Mouse (Mus musculus) liver, embryonic 14.5 days (tissue): ENCODE measurements around the gene Igf1r. TPM values are rescaled to one million over a fixed set of nuclear protein-coding genes. Genes with fewer than 3 reads are reported as not detected.
A peak's percentile ranks its signal among the peaks of the same experiment; 100 is the strongest.

Source experiments
- ATAC-seq: fragments of 200-750 bp; cut with Nextera tagmentation; 2 replicates; pipeline ENCODE4 v1.8.0; 2017; ENCODE audit warnings: moderate number of reproducible peaks, mild to moderate bottlenecking, moderate library complexity; ENCODE audit not compliant: insufficient read depth
- DNase-seq, 3 experiments: peaks; one replicate each; pipeline ENCODE4 v3.0.0-alpha.2; 2012 to 2013; ENCODE audit warnings: low read depth in 3 of 3, low spot score in 3 of 3
- H3K27ac ChIP-seq: fragments of 300-500 bp; sonication (generic); 2 replicates; pipeline ENCODE4 v1.5.1; 2014; ENCODE audit warnings: moderate library complexity, mild to moderate bottlenecking, control low read depth, inconsistent platforms
- H3K27me3 ChIP-seq: fragments of 300-500 bp; sonication (generic); 2 replicates; pipeline ENCODE4 v1.6.1; 2014; ENCODE audit warnings: mild to moderate bottlenecking, low read length, moderate library complexity; ENCODE audit not compliant: control insufficient read depth, insufficient read depth
- H3K36me3 ChIP-seq: fragments of 300-500 bp; sonication (generic); replicated peaks from 2 replicates; pipeline ENCODE4 v1.6.1; 2014; ENCODE audit warnings: low read depth; ENCODE audit not compliant: control insufficient read depth, insufficient read depth
- H3K4me1 ChIP-seq, 2 experiments: fragments of 200-500 bp in 1 of 2; fragments of 300-500 bp in 1 of 2; sonication (generic) in 1 of 2; replicated peaks; 2 replicates each; pipeline ENCODE4 v1.6.1; 2012 to 2014; ENCODE audit warnings: antibody characterized with exemption in 1 of 2, inconsistent platforms in 1 of 2, low read length in 1 of 2; ENCODE audit not compliant: control insufficient read depth in 2 of 2, insufficient read depth in 2 of 2
- H3K4me2 ChIP-seq: fragments of 300-500 bp; sonication (generic); 2 replicates; pipeline ENCODE4 v1.6.1; 2014; ENCODE audit warnings: low read depth, mild to moderate bottlenecking, control low read depth, moderate library complexity
- H3K4me3 ChIP-seq, 2 experiments: fragments of 200-500 bp in 1 of 2; fragments of 300-500 bp in 1 of 2; sonication (generic) in 1 of 2; 2 replicates each; pipeline ENCODE4 v1.5.1; 2012 to 2014; ENCODE audit warnings: low read depth in 2 of 2, low read length in 2 of 2, mild to moderate bottlenecking in 2 of 2, control low read depth in 1 of 2, inconsistent platforms in 1 of 2, moderate library complexity in 1 of 2; ENCODE audit not compliant: insufficient read depth in 1 of 2
- H3K9ac ChIP-seq: fragments of 300-500 bp; sonication (generic); replicated peaks from 2 replicates; pipeline ENCODE4 v1.6.1; 2014; ENCODE audit warnings: mild to moderate bottlenecking, control low read depth, moderate library complexity
- H3K9me3 ChIP-seq: fragments of 300-500 bp; sonication (generic); 2 replicates; pipeline ENCODE4 v1.6.1; 2016; ENCODE audit warnings: low read length, mixed read lengths; ENCODE audit not compliant: control insufficient read depth
- CTCF ChIP-seq: IDR thresholded peaks from 2 replicates; pipeline ENCODE4 v1.5.1; 2016; ENCODE audit warnings: antibody characterized with exemption, low read depth, control low read depth
- EP300 ChIP-seq: IDR thresholded peaks from 2 replicates; pipeline ENCODE4 v1.6.1; 2016; ENCODE audit warnings: antibody characterized with exemption, low read depth
- WGBS: fragments of 180-500 bp; shearing (Covaris S2); extraction: QIAGEN DNeasy Blood & Tissue Kit; methylation state at CpG from one replicate; pipeline ENCODE4 v1.1.7; 2014; ENCODE audit not compliant: insufficient replicate concordance; 5-methylcytosine and 5-hydroxymethylcytosine counted together
- polyA plus RNA-seq, 2 experiments: library from polyadenylated mRNA; depleted of rRNA in 1 of 2; stranded (reverse) in 1 of 2; unstranded in 1 of 2; fragments of >200 nt; fragmentation: Nextera tagmentation in 1 of 2; extraction: Ambion mirVana in 1 of 2; gene quantifications; 2 replicates each; pipeline versions ENCODE4 v1.2.1 to v1.2.3; 2012 to 2014

Igf1r gene
- polyA plus RNA-seq, 2 experiments = 2.3 to 2.5 TPM

DNA sequence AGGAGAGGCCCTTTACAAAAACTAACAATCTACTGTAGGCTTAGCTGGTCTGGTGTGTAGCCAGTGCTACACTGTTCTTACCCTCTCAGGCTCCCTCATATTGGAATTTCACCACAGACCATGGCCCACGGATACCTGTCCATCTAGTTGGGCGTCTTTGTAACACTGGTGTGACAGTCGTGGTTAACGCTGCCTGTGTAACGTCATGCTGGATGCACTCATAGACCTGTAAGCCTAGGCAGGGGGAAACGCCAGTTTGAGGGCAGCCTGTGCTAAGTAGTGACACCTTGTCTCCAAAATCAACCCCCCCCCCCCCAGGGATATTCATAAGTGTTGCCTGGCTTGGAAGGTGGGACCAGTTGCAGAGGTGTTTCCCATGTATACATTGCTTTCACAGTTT is 4.7 kb downstream of the Igf1r start:
- ATAC-seq (no peak), DNase-seq (no peak)
- Histone ChIP-seq H3K9me3 (no peaks in the 10 kb centered on the region), H3K4me1 (peaks cover 0 to 27% of the 10 kb centered on the region in 2 experiments; a peak in 3 of 4 replicates), H3K9ac (no peak overlapping the region), H3K27me3 (no peaks in the 10 kb centered on the region; the same call in 1 of the 2 replicates), H3K4me3 (no peak overlapping the region), H3K4me2 (no peak overlapping the region), H3K27ac (no peak overlapping the region), H3K36me3 (no peaks in the 10 kb centered on the region)
- TF ChIP-seq CTCF (no peak), EP300 (no peak)
- 59% methylated on average over 6 of the region's 6 CpGs for WGBS

DNA sequence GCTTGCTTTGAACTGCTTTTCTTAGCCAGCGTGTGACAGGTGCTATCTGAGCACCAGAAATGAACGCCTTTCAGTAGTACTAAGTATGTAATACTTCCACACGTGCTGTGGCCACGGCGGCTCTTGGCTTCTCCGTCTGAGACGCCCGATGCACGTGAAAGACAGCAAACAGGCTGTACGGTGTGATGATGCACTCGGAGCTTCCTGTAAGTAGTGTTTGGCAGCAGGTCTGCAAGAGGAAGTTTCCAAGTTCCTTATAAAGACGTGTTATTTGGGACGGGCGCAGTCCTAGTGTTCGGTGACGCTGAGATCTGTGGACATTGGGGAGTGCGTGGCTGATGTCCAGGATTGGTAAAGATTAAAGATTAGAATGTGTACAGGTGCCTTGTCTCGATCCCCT is 5.4 kb downstream of the Igf1r start:
- TF ChIP-seq CTCF (no peak), EP300 (no peak)
- Histone ChIP-seq H3K27ac (no peak overlapping the region), H3K36me3 (no peaks in the 10 kb centered on the region), H3K4me3 (no peak overlapping the region), H3K9me3 (no peaks in the 10 kb centered on the region), H3K27me3 (no peaks in the 10 kb centered on the region; the same call in 1 of the 2 replicates), H3K4me1 (peaks cover 0 to 27% of the 10 kb centered on the region in 2 experiments; a peak in 3 of 4 replicates), H3K9ac (no peak overlapping the region), H3K4me2 (no peak overlapping the region)
- DNase-seq (no peak), ATAC-seq (no peak)
- 29% methylated on average over 18 of the region's 18 CpGs for WGBS

DNA sequence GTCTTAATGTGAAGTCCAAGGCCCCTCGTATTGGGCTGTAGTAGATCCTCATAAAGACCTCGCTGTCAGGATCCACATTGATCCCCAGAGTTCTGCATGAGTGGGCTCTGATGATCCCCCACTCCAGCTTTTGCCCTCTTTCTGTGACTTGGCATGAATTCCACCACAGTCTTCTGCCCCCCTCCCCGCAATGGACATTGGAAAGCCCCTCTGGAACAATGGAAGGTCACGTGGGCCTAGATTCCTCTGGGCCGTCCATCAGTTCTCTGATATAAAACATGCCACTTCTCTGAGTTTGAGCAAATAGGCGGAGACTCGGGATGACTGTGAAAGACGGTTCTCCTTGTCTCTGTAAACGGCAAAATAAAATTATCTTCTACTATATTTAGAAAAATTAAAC is 8.1 kb downstream of the Igf1r start:
- H3K27me3 ChIP-seq = no peaks in the 10 kb centered on the region
- peaks cover 0 to 23% of the 10 kb centered on the region in 2 experiments; a peak in 3 of 4 replicates for H3K4me1 ChIP-seq
- H3K36me3 ChIP-seq = no peaks in the 10 kb centered on the region
- TF ChIP-seq CTCF (no peak), EP300 (no peak)
- ATAC-seq = no peak
- no peak overlapping the region for H3K4me3 ChIP-seq
- 73% methylated on average over 9 of the region's 9 CpGs for WGBS
- no peak overlapping the region for H3K4me2 ChIP-seq
- H3K9ac ChIP-seq = no peak overlapping the region
- no peaks in the 10 kb centered on the region for H3K9me3 ChIP-seq
- no peak overlapping the region for H3K27ac ChIP-seq
- no peak for DNase-seq

DNA sequence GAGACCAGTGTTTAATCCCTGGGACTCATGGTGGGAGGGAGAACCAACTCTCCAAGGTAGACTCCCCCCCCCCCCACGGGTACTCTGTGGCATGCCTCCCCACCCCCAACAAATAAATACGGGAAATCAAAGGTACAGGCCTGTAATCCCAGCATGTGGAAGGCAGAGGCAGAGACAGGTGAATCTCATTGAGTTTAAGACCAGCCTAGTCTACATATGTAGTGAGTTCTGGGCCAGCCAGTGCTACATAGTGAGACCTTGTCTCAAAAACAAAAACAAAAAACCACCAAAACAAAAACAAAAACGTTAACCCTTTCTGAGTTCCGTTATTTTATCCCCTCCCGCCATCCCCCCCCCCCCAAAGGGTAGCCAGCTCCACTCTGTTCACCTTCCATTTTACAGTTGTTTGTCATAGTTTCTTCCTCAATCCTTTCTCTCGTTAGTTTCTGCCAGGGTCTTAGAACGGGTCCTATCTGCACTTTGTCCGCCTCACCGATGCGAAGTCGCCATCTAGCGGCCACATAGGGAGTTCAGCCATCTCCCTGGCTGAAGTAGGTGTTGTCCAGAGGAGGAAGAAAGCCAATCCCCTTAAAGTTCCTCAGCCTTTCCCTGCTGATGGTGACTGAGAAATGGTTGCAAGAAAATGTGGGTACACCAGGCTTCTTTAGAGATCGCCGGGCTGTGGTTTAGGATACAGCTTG is 9.1 kb downstream of the Igf1r start:
- Histone ChIP-seq H3K36me3 (no peaks in the 10 kb centered on the region), H3K4me1 (peaks cover 0 to 18% of the 10 kb centered on the region in 2 experiments; a peak in 3 of 4 replicates), H3K27ac (no peak overlapping the region), H3K9me3 (no peaks in the 10 kb centered on the region), H3K9ac (no peak overlapping the region), H3K27me3 (no peaks in the 10 kb centered on the region), H3K4me3 (no peak overlapping the region), H3K4me2 (peak overlapping the region; percentile 38)
- DNase-seq = peak in 2 of 3 experiments; percentile 52 to 58
- TF ChIP-seq CTCF = peak; percentile 97
- TF ChIP-seq EP300 = no peak
- 9% methylated on average over 14 of the region's 14 CpGs for WGBS
- peak; percentile 68; the same call in 1 of the 2 replicates for ATAC-seq

DNA sequence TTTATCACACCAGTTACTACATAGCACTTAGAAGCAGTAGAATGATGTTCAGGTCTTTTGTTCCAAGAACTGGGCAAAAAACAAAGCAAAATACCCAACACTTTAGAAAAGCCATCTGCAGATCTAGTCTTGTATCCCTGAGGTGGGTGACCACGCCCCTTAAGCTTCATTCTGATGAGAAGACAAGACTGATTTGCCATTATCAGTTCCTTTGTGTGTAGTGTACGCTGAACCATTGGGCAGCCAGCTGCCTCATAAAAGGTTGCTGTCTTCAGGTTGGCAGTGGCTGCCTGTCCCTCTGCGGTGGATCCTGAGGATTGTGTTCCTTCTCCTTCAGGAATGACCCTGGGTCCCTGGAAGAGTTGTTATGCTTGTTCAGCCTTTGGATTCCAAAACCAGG is 11.1 kb downstream of the Igf1r start:
- Histone ChIP-seq H3K4me1 (peaks cover 0 to 6% of the 10 kb centered on the region in 2 experiments; a peak in 2 of 4 replicates), H3K27me3 (no peaks in the 10 kb centered on the region), H3K9ac (no peak overlapping the region), H3K36me3 (no peaks in the 10 kb centered on the region), H3K9me3 (no peaks in the 10 kb centered on the region), H3K27ac (no peak overlapping the region), H3K4me3 (no peak overlapping the region), H3K4me2 (no peak overlapping the region)
- TF ChIP-seq EP300 (no peak), CTCF (no peak)
- no peak for DNase-seq
- 48% methylated on average over 3 of the region's 3 CpGs for WGBS
- ATAC-seq = no peak
